In genomic region chr10:42347127-42347526, GRCm38 (mm10) we compare ENCODE assay signal across 12 mouse cellular contexts.
DNase-seq lines count a peak whose midpoint lies in the region; ATAC-seq and TF ChIP-seq lines count a peak whose summit lies in the region.
"Had no signal": no experiment of that assay in that cellular context is flagged by ENCODE, and none has a peak within 500 bp of the region (broad histone marks: within the 10 kb centered on the region; RNA-seq: fewer than 3 reads in every experiment).

No protein-coding gene starts in this region.

- H3K27ac ChIP-seq in hindbrain, embryonic 16.5 days (ENCODE audit: low read depth, low read length): no peak overlapping the region
- no peak overlapping the region for H3K27ac ChIP-seq in hindbrain, embryonic 14.5 days
- H3K27ac ChIP-seq in forebrain, embryonic 12.5 days: peak overlapping the region; percentile 33; the same call in 1 of the 2 replicates
- H3K27ac ChIP-seq in lung, postnatal 0 days (ENCODE audit: low read length): no peak overlapping the region
- H3K27ac ChIP-seq: gastrocnemius, adult 2 months; liver, embryonic 13.5 days had no signal

- H3K9ac ChIP-seq in hindbrain, embryonic 16.5 days (ENCODE audit: low read depth, low read length): no peak overlapping the region
- H3K9ac ChIP-seq in hindbrain, embryonic 14.5 days: no peak overlapping the region
- H3K9ac ChIP-seq in forebrain, embryonic 12.5 days: no peak overlapping the region
- H3K9ac ChIP-seq in lung, postnatal 0 days (replicated peaks; ENCODE audit: low read depth): no peak overlapping the region
- H3K9ac ChIP-seq: liver, embryonic 13.5 days had no signal

- H3K9me3 ChIP-seq in hindbrain, embryonic 16.5 days (ENCODE audit: control insufficient read depth, low read length): no peaks in the 10 kb centered on the region
- no peaks in the 10 kb centered on the region for H3K9me3 ChIP-seq in hindbrain, embryonic 14.5 days (ENCODE audit: control insufficient read depth, low read length)
- no peaks in the 10 kb centered on the region for H3K9me3 ChIP-seq in forebrain, embryonic 12.5 days
- H3K9me3 ChIP-seq in lung, postnatal 0 days (ENCODE audit: low read length): no peaks in the 10 kb centered on the region
- H3K9me3 ChIP-seq: liver, embryonic 13.5 days had no signal

- TF ChIP-seq EP300 in lung, postnatal 0 days (IDR thresholded peaks at IDR 0.05): no peak

- no peak overlapping the region for H3K4me3 ChIP-seq in hindbrain, embryonic 16.5 days (ENCODE audit: low read length)
- no peak overlapping the region for H3K4me3 ChIP-seq in hindbrain, embryonic 14.5 days (replicated peaks; ENCODE audit: low read length)
- H3K4me3 ChIP-seq in forebrain, embryonic 12.5 days (replicated peaks): no peak overlapping the region
- no peak overlapping the region for H3K4me3 ChIP-seq in lung, postnatal 0 days (ENCODE audit: low read depth, low read length)
- H3K4me3 ChIP-seq: gastrocnemius, adult 2 months; liver, embryonic 13.5 days had no signal

- ATAC-seq in hindbrain, embryonic 16.5 days: peak; percentile 40; the same call in 1 of the 2 replicates
- ATAC-seq in hindbrain, embryonic 14.5 days (ENCODE audit: low FRiP score): no peak
- no peak for ATAC-seq in forebrain, embryonic 12.5 days (ENCODE audit: low FRiP score)
- no peak for ATAC-seq in lung, postnatal 0 days
- ATAC-seq: activated CD4-positive, CD25-positive, alpha-beta regulatory T cell, adult 4 months had no signal

- H3K36me3 ChIP-seq in hindbrain, embryonic 16.5 days (ENCODE audit: control insufficient read depth, insufficient read depth, low read length): no peaks in the 10 kb centered on the region
- no peaks in the 10 kb centered on the region for H3K36me3 ChIP-seq in hindbrain, embryonic 14.5 days (replicated peaks; ENCODE audit: control insufficient read depth, insufficient read depth)
- no peaks in the 10 kb centered on the region for H3K36me3 ChIP-seq in forebrain, embryonic 12.5 days (replicated peaks)
- no peaks in the 10 kb centered on the region for H3K36me3 ChIP-seq in lung, postnatal 0 days (ENCODE audit: insufficient read depth, low read length)
- H3K36me3 ChIP-seq: liver, embryonic 13.5 days had no signal

- H3K4me2 ChIP-seq in hindbrain, embryonic 16.5 days (ENCODE audit: low read length): no peak overlapping the region
- no peak overlapping the region for H3K4me2 ChIP-seq in hindbrain, embryonic 14.5 days (replicated peaks)
- no peak overlapping the region for H3K4me2 ChIP-seq in forebrain, embryonic 12.5 days
- H3K4me2 ChIP-seq in lung, postnatal 0 days (replicated peaks; ENCODE audit: low read depth, low read length): no peak overlapping the region
- H3K4me2 ChIP-seq: liver, embryonic 13.5 days had no signal

- TF ChIP-seq CTCF in lung, postnatal 0 days (IDR thresholded peaks at IDR 0.05): no peak

- no peaks in the 10 kb centered on the region for H3K27me3 ChIP-seq in hindbrain, embryonic 16.5 days (replicated peaks; ENCODE audit: control insufficient read depth, insufficient read depth, low read length)
- H3K27me3 ChIP-seq in hindbrain, embryonic 14.5 days (ENCODE audit: control insufficient read depth, insufficient read depth, low read length): no peaks in the 10 kb centered on the region
- H3K27me3 ChIP-seq in forebrain, embryonic 12.5 days: no peaks in the 10 kb centered on the region; the same call in 1 of the 2 replicates
- no peaks in the 10 kb centered on the region for H3K27me3 ChIP-seq in lung, postnatal 0 days (replicated peaks; ENCODE audit: insufficient read depth, low read length)
- H3K27me3 ChIP-seq: liver, embryonic 13.5 days had no signal

- DNase-seq in hindbrain, embryonic 14.5 days (ENCODE audit: low spot score): no peak
- peak; percentile 51 to 56 for DNase-seq in right cerebral cortex, postnatal 10 days (ENCODE audit: low spot score in 2 of 2)
- DNase-seq in right cerebral cortex, postnatal 25 days: no peak
- no peak for DNase-seq in urinary bladder, postnatal 10 days (ENCODE audit: low spot score)
- no peak for DNase-seq in lung, postnatal 0 days (ENCODE audit: low spot score)
- DNase-seq: cerebellum, adult 9-10 months; gastrocnemius, adult 2 months; heart, postnatal 14 days; liver, embryonic 13.5 days had no signal

- WGBS in hindbrain, embryonic 16.5 days: 58% methylated on average over 5 of the region's 5 CpGs
- 63% methylated on average over 5 of the region's 5 CpGs for WGBS in hindbrain, embryonic 14.5 days
- WGBS in forebrain, embryonic 12.5 days: 50% methylated on average over 5 of the region's 5 CpGs
- 49% methylated on average over 5 of the region's 5 CpGs for WGBS in lung, postnatal 0 days

- H3K4me1 ChIP-seq in hindbrain, embryonic 16.5 days (ENCODE audit: control insufficient read depth, insufficient read depth, low read depth, low read length): peaks cover 7% of the 10 kb centered on the region
- no peaks in the 10 kb centered on the region for H3K4me1 ChIP-seq in hindbrain, embryonic 14.5 days (replicated peaks; ENCODE audit: control insufficient read depth, insufficient read depth, low read length)
- peaks cover 16% of the 10 kb centered on the region for H3K4me1 ChIP-seq in forebrain, embryonic 12.5 days
- H3K4me1 ChIP-seq in lung, postnatal 0 days (ENCODE audit: insufficient read depth, low read depth, low read length): no peaks in the 10 kb centered on the region

Comparison
In these comparisons a context has a peak if more than half of its experiments do, and no peak if none do; other contexts are left out.
1. DNase-seq: peak in right cerebral cortex, postnatal 10 days (2 of 2); none in hindbrain, embryonic 14.5 days (single experiment), right cerebral cortex, postnatal 25 days (single experiment), urinary bladder, postnatal 10 days (single experiment) and lung, postnatal 0 days (single experiment).